Mouse (Mus musculus): ENCODE data around the gene 1700020N01Rik. TPM values are rescaled to one million over a fixed set of nuclear protein-coding genes. Genes with fewer than 3 reads are reported as not detected.

Gene 1700020N01Rik
- 5.8 TPM in 1 of 2 replicates, not detected in the other for polyA plus RNA-seq (2011; ENCODE audit: insufficient read depth, insufficient read length, low replicate concordance, missing spikeins)

GRCm38 (mm10) chr10:21592896-21593380, at the start of gene 1700020N01Rik:
Gene 1700020N01Rik (plus strand): TSS chr10:21593145.
- 88% methylated on average over 22 of the region's 22 CpGs for WGBS
- Histone ChIP-seq H3K4me1 (ENCODE audit: control insufficient read depth, insufficient read depth, low read length) (no peaks in the 10 kb centered on the region), H3K4me3 (replicated peaks; ENCODE audit: control insufficient read depth, low read depth, low read length) (no peak within 1 kb of the TSS), H3K27ac (ENCODE audit: control insufficient read depth, insufficient read depth, low read depth, low read length, poor library complexity) (no peak within 1 kb of the TSS)
- TF ChIP-seq CTCF (IDR thresholded peaks at IDR 0.05; ENCODE audit: control insufficient read depth, insufficient read depth, low read length) (no peak), POLR2A (IDR thresholded peaks at IDR 0.05; ENCODE audit: borderline replicate concordance, control insufficient read depth, low read depth, low read length) (no peak)

GRCm38 (mm10) chr10:21543576-21544278, 49.2 kb upstream of the 1700020N01Rik start:
- Histone ChIP-seq H3K4me3 (replicated peaks; ENCODE audit: control insufficient read depth, low read depth, low read length) (no peak overlapping the region), H3K27ac (ENCODE audit: control insufficient read depth, insufficient read depth, low read depth, low read length, poor library complexity) (no peak overlapping the region), H3K4me1 (ENCODE audit: control insufficient read depth, insufficient read depth, low read length) (no peaks in the 10 kb centered on the region; the same call in 1 of the 2 replicates)
- TF ChIP-seq CTCF (IDR thresholded peaks at IDR 0.05; ENCODE audit: control insufficient read depth, insufficient read depth, low read length) (no peak), POLR2A (IDR thresholded peaks at IDR 0.05; ENCODE audit: borderline replicate concordance, control insufficient read depth, low read depth, low read length) (no peak)
- 60% methylated on average over 3 of the region's 3 CpGs for WGBS

GRCm38 (mm10) chr10:21544721-21545120, 48.2 kb upstream of the 1700020N01Rik start:
- Histone ChIP-seq H3K4me1 (ENCODE audit: control insufficient read depth, insufficient read depth, low read length) (no peaks in the 10 kb centered on the region; the same call in 1 of the 2 replicates), H3K27ac (ENCODE audit: control insufficient read depth, insufficient read depth, low read depth, low read length, poor library complexity) (no peak overlapping the region), H3K4me3 (replicated peaks; ENCODE audit: control insufficient read depth, low read depth, low read length) (no peak overlapping the region)
- 40% methylated on average over 4 of the region's 4 CpGs for WGBS
- no peak for TF ChIP-seq POLR2A (IDR thresholded peaks at IDR 0.05; ENCODE audit: borderline replicate concordance, control insufficient read depth, low read depth, low read length)
- no peak for TF ChIP-seq CTCF (IDR thresholded peaks at IDR 0.05; ENCODE audit: control insufficient read depth, insufficient read depth, low read length)

GRCm38 (mm10) chr10:21545446-21545845, 47.5 kb upstream of the 1700020N01Rik start:
- WGBS, result 12% methylated on average over 6 of the region's 6 CpGs
- no peak overlapping the region for H3K27ac ChIP-seq (ENCODE audit: control insufficient read depth, insufficient read depth, low read depth, low read length, poor library complexity)
- no peaks in the 10 kb centered on the region; the same call in 1 of the 2 replicates for H3K4me1 ChIP-seq (ENCODE audit: control insufficient read depth, insufficient read depth, low read length)
- TF ChIP-seq POLR2A (IDR thresholded peaks at IDR 0.05; ENCODE audit: borderline replicate concordance, control insufficient read depth, low read depth, low read length) (no peak), CTCF (IDR thresholded peaks at IDR 0.05; ENCODE audit: control insufficient read depth, insufficient read depth, low read length) (no peak)
- H3K4me3 ChIP-seq (replicated peaks; ENCODE audit: control insufficient read depth, low read depth, low read length), result no peak overlapping the region

GRCm38 (mm10) chr10:21548871-21549505, 44.0 kb upstream of the 1700020N01Rik start:
- WGBS, result 78% methylated on average over 9 of the region's 9 CpGs
- TF ChIP-seq POLR2A (IDR thresholded peaks at IDR 0.05; ENCODE audit: borderline replicate concordance, control insufficient read depth, low read depth, low read length) (no peak), CTCF (IDR thresholded peaks at IDR 0.05; ENCODE audit: control insufficient read depth, insufficient read depth, low read length) (no peak)
- Histone ChIP-seq H3K4me1 (ENCODE audit: control insufficient read depth, insufficient read depth, low read length) (no peaks in the 10 kb centered on the region; the same call in none of the 2 replicates), H3K4me3 (replicated peaks; ENCODE audit: control insufficient read depth, low read depth, low read length) (no peak overlapping the region), H3K27ac (ENCODE audit: control insufficient read depth, insufficient read depth, low read depth, low read length, poor library complexity) (no peak overlapping the region)

- H3K4me3 ChIP-seq (replicated peaks; ENCODE audit: control insufficient read depth, low read depth, low read length), result no peak overlapping the region
- no peak for TF ChIP-seq POLR2A (IDR thresholded peaks at IDR 0.05; ENCODE audit: borderline replicate concordance, control insufficient read depth, low read depth, low read length)
- TF ChIP-seq CTCF (IDR thresholded peaks at IDR 0.05; ENCODE audit: control insufficient read depth, insufficient read depth, low read length), result no peak
- 61% methylated on average over 8 of the region's 8 CpGs for WGBS
- H3K27ac ChIP-seq (ENCODE audit: control insufficient read depth, insufficient read depth, low read depth, low read length, poor library complexity), result no peak overlapping the region
- H3K4me1 ChIP-seq (ENCODE audit: control insufficient read depth, insufficient read depth, low read length), result no peaks in the 10 kb centered on the region; the same call in 1 of the 2 replicates
Measured at GRCm38 (mm10) chr10:21552967-21553682, 39.8 kb upstream of the 1700020N01Rik start.

- 71% methylated on average over 4 of the region's 4 CpGs for WGBS
- no peak for TF ChIP-seq POLR2A (IDR thresholded peaks at IDR 0.05; ENCODE audit: borderline replicate concordance, control insufficient read depth, low read depth, low read length)
- no peak for TF ChIP-seq CTCF (IDR thresholded peaks at IDR 0.05; ENCODE audit: control insufficient read depth, insufficient read depth, low read length)
- no peak overlapping the region for H3K27ac ChIP-seq (ENCODE audit: control insufficient read depth, insufficient read depth, low read depth, low read length, poor library complexity)
- H3K4me3 ChIP-seq (replicated peaks; ENCODE audit: control insufficient read depth, low read depth, low read length), result no peak overlapping the region
- H3K4me1 ChIP-seq (ENCODE audit: control insufficient read depth, insufficient read depth, low read length), result no peaks in the 10 kb centered on the region; the same call in 1 of the 2 replicates
Measured at GRCm38 (mm10) chr10:21553683-21554035, 39.3 kb upstream of the 1700020N01Rik start.

Data from bone marrow, adult 2 months (tissue).